Mouse (Mus musculus) right cerebral cortex, postnatal 14 days (tissue): ENCODE results near the gene Mid1.
"Not testable (repeated sequence)": the region's sequence is repeated elsewhere in the genome, so short reads cannot be mapped to it uniquely, and the experiment has no call there.

ENCODE experiments used
- DNase-seq: peaks from one replicate; pipeline ENCODE4 v3.0.0; 2022

Mid1 gene

DNA sequence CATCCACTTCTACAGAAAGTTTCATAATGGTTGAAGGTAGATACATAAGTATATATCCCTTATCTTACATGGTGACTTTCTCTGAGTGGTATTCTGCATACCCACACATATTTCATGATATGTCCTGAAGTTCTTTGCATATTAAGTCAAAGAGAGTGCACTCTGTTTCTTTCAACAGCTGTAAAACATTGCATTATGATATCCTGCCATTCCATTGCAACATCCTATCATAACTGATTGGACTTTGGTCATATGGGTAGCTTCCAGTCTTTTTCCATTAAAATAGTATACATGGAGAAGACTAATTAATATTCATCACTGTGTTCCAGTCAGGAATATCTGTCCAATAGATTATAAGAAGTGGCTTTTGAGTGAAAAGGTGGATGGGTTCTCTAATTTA lies 207.1 kb downstream of the Mid1 start:
- DNase-seq = no peak

DNA sequence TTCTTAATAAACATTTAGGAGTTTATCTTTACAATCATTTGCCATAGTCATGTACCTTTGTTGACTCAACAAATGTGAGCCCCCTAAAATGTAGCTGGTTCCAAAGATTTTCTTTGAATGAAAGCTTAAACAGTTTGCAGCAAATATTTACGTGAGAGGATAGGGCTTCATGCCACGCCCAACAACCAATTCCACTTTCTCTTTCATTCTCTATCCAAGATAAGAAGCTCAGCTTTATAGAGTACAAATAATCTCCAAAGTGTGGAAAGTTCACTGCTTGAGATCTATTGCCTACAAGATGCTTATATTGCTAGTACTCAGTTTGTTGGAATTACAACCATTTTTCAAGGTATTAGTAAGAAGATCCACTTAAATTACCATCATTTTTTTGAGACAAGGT lies 207.6 kb downstream of the Mid1 start:
- no peak for DNase-seq

DNA sequence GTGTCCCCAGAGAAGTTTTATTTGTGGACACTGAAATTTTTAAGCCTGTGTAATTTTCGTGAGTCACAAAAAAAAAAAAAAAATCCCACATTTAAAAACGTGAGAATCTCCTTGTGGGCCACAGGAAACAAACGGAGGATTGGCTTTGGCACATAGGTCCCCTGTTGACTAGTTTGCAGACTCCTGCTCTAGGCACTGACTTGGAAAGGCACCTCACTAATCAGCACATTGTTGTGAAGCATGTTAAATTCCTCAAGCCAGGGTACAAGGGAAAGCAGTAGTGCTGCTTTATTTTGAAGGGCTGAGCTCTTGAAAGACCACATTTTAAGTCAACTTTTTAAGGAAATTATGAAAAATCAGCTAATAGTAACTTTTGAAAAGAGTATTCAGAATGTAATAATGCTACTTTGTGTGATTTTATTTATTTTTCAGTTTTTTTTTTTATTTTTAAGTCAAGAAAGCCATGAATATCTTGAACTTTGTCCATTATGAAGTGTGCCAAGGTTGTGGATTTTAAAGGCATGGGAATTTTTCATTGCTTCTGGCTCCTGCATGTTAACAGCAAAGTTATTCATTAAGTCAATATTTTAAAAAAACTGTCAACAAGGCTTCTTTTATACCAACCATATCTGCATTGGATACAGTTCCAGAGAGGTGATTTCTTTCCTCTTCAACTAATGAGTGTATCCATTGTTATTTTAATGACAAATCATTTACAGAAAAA lies 214.4 kb downstream of the Mid1 start:
- no peak for DNase-seq

DNA sequence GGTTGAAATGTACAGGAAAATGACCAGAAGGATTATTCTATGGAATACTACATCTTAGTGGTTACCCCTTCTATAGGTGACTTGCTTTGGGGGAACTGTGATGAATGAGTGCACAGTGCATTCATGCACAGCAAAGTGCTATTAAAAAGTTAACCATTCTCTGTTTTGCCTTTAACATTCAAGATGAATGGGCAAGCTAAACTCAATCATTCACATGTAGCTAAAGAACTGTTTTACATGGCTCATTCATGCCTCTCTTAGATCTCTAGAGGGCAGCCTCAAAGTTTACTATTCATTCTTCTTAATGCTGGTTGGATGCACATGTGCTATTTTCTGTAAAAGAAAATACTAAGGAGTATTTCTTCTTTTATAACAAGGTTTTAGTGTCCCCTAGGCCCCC lies 217.9 kb downstream of the Mid1 start:
- no peak for DNase-seq

DNA sequence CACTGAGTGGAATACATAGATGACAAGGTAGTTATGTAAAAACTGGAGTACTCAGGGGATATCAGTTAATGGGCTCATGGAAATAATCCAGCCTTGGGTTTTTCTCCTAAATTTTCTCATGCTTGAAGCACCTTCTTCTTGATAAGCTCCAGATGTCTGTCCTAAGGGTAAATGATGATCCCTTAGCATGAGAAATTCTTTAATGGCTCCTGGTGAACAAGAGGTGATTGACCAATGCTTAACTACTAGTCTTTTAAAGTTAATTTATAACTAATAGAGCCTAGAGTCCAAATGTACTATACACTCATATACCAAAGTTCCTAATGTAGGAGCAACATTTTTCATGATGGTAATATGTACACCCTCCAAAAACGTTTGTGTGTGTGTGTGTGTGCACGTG lies 218.7 kb downstream of the Mid1 start:
- no peak for DNase-seq

DNA sequence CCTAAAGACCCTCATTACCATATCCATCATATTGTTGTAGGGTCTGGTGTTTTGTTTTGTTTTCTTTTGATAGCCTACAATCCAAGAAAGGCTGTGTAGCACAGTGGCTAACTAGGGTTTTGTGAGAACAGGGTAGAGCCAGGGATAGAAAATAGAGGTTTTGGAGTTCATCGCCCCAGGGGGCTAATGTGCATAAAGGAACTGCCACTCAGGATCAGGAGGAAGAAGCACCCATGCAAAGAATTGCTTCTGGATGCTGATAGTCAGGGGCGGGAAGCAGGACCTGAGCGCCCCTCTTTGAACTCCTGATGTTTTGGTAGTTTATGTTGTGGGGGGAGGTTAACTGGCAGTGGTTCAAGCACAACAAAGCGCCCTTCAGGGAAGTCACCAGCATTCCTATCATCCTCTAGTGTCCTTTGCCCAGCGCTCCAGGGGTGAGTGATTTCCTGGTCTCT lies 221.1 kb downstream of the Mid1 start:
- no peak for DNase-seq

DNA sequence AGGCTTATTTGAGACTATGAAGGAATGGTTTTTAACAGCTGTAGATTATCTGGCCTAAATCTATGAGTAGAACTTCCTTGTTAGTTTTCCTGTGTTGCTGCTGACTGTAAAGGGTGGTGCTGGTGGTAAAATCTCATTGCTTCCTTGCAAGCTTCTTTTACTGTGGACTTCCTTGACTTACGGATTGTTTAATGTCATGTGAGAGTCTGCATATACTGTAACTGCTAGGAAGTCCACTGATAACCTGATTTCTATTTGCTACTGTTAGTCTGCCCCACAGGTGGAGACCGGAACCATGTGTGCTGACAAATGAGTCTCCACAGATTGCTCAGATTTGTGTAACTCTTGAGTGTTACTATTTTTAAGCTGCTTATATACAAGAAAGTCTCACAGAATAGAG lies 224.9 kb downstream of the Mid1 start:
- no peak for DNase-seq

DNA sequence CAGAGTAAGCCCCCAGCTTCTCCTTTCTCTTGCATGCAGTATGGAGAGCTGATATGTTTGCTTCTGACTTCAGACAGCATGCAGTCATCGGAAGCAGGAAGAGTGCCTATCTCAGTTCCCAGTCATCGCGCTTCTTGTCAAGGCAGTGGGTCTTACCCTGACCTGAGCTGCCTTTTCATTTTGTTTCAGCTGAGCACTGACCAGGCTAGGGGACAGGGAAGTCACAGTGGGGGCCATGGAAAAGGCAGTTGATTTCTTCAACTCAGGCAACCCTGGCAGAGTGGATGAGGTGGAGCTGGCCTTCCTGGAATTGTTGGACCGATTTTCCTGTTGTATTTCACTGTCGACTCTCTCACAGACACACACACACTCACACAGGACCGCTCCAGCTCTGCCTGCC lies 230.7 kb downstream of the Mid1 start:
- no peak for DNase-seq

DNA sequence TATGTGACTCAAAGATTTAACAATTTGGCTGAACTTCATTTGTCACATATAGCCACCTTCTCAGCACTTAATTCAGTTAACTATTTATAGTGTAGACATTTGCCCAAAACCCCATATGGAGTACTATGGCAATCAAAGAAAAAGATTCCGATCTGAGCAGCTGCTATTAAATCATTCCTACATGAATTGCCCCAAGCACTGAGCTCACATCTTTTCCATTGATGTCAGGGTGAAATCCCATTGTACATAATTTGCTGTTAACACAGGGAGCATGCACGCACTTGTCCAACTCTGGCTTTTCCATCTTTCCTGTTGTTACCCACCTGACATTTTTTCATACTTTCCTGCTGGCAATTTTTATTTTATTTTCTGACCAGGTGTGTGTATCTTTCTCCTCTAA lies 237.5 kb downstream of the Mid1 start:
- no peak for DNase-seq

DNA sequence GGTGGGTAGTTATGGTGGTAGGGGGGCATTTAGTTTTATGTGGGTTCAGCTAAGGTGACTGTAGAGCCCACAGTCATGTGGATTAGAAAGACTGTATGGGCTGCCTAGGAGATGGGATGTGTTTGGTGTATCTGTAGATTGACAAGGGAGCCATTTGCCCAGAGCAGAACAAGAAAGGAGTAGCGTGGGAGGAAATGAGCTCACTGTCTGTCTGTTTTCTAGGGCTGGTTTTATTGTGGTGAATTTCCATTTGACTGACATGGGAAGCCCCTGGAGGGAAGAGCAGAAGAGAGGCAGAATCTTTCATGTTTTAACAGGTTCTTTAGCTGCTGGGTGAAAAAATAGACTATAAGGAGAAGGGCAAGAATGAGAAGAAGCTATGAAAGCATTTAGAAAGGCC lies 238.4 kb downstream of the Mid1 start:
- no peak for DNase-seq

DNA sequence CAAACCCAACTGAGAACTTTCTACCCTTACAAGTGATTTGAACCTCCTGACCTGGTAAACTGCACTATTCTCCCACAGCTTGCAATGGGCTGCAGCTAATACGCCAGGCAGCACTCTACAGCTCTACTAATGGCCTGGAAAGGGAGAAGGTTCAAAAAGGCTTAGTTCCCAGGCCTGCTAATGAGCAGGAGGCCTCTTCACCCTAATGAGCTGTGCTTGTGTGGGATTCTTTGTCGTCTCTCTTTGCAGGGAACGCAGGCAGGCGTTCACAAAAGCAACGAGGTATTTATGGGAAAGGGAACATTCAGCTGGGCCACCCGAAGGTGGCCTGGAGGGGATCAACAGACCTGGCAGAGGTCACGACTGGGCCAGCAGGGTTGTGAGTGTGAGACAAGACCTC lies 240.6 kb downstream of the Mid1 start:
- DNase-seq = no peak

DNA sequence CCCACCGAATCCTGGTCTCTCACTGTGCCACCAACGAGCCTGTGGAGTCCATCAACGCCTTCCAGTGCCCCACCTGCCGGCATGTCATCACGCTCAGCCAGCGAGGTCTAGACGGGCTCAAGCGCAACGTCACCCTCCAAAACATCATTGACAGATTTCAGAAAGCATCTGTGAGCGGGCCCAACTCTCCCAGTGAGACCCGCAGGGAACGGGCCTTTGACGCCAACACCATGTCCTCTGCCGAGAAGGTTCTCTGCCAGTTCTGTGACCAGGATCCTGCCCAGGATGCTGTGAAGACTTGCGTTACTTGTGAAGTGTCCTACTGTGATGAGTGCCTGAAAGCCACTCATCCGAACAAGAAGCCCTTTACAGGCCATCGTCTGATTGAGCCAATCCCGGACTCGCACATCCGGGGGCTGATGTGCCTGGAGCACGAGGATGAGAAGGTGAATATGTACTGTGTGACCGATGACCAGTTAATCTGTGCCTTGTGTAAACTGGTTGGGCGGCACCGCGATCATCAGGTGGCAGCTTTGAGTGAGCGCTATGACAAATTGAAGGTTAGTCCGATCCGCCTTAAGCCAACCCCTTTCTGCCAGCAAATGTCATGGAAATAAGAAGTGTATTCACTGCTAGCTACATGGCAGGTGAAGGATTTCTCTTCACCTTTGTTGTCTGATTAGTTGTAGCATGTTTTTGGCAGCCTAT lies 242.3 kb downstream of the Mid1 start:
- DNase-seq = no peak

DNA sequence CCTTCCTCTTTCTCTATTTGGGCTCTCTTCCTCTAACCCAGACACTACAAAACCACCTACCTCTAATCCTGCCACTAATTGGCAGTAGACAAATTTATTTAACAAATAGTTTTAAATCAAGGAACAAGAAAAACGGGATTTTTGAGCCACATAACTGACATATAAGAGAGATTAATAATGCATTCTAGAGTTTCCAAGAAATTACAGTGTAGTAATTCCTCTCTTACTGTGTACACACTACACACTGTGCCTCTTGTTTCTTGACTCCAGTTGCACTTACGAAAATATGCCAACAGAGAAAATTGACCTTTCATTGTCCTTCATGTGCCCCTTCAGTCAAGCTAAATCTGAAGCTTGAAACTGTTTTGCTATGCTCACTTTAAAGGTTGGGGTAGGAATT lies 245.9 kb downstream of the Mid1 start:
- no peak for DNase-seq

DNA sequence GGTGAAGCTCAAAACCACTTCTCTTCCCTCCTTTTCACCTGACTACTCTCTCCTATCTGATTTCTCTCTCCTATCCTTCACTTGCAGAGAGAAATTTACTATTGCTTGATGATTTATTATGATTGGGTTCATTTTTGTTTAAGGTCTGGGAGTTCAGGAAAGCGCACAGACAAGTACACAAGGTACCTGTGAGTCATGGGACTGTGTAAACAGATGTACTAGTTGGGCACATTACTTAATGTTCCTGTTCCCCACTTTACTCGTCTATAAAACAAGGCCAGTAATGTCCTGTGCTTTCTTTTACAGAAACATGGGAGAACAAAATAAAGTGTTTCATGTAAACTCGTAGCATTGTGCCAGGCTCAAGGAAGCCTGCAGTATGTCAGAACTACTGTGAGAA lies 248.2 kb downstream of the Mid1 start:
- no peak for DNase-seq

DNA sequence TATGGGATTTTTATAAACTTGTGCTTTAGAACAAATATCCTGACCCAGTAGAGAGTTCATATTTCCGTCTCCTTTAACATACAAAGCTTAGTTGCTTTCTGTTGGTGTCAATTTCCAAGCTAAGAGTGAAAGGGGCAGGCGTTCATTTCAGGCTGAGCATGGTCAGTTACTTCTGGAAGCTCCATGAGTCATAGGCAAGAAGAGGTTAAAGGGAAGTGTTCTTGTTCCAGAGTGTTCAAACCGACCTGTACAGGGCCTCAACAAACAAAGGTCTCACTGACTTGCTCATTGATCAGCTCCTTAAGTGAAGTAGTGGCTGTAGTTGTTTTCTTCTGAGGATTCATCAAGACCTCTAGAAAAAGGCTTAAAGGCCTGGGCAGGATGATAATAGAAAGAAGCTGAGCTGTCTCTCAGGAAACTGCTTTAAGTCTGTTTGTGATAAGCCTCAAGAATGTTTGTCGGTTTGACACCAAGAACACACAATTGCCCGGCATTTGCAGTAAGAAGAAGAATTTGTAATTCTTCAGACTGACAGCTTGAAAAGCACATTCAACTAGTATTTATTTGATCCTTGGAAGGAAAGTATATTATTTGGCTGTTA lies 252.2 kb downstream of the Mid1 start:
- no peak for DNase-seq

DNA sequence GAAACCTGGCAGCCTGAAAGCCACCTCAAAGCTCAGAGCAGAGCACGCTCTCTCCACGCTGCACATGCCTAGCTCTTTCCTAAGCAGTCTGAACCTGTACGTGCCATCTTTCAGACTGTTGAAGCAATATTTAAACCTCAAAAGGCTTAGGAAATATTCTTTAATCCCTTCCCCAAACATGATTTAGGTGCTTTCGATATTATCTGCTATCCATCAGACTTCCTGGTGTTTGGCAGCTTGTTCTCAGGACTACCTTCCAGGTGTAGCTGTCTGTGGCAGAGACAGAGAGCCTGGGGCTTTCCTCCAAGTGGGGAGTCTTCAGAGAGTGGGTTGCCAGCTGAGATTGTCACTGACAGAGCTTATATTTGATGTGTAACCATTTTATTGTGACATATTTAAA lies 255.5 kb downstream of the Mid1 start:
- no peak for DNase-seq

DNA sequence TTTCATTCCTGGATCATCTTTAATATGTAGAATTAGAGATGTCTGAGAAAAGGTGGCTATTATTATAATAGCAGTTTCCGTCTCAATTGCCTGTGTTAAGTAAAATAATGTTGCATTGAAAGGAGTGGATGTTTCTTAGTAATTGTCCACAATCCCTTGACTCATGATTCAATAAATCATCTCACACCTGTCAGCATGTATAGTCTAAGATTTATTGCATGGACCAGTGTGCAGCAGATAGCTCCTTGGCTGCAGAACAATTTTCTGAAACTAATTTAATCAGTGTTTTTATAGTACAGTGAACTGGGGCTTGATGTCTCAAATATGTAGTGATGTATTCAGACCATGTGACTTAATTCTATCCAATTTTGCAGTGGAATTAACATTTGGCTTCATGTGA lies 265.6 kb downstream of the Mid1 start:
- DNase-seq = no peak

DNA sequence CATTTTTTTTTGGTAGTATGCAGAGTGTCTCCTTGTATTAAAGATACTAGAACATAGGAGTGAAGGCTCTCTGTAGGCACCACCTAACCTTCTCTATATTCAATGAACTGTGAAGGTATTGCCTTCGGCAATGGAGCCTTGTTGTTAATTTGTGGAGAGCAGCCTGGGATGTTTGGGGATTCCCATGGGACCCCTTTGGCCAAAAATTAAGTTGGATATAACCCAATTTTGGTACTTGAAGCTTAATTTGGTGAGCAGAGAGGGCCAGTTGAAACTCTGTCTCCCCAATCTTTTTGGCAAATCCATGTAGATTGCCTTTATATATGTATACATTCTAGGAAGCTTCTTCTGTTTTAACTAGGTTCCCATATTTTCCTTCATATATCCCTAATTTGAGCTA lies 284.3 kb downstream of the Mid1 start:
- no peak for DNase-seq

DNA sequence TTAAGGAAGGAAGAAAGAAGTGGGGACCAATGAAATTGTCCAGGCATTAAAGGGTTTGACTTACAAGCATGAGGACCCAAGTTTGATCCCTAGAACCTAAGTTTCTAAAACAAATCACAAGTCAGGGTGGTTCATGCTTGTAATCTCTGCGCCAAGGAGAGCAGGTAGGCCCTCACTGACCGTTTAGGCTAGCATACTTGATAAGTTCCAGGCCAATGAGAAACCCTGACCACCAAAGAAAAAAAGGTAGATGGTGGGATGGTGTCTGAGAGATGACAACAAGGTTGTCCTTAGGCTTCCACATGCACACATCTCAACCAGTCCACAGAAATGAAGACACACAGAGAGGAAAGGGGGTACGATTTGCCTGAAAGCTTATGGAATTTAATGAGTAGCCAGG lies 284.8 kb downstream of the Mid1 start:
- DNase-seq = not testable (repeated sequence)

DNA sequence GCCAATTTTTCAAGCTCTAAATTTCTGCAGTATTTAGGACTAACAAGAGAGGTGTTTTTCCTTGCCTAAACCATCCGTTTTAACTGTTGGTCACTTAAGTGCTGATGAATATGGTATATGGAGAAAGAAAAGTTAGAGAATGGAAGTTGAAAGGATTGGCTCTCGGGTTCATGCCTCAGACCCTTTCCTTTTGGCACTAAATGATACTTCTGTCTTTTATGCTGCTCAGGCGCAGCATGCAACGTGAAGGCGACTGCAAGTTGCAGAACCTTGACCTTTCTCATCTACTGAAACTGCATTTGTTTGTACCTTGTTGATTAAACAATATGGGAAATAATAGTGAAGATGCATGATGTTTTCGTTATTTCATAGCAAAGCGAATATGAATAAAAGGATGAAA lies 285.5 kb downstream of the Mid1 start:
- not testable (repeated sequence) for DNase-seq

DNA sequence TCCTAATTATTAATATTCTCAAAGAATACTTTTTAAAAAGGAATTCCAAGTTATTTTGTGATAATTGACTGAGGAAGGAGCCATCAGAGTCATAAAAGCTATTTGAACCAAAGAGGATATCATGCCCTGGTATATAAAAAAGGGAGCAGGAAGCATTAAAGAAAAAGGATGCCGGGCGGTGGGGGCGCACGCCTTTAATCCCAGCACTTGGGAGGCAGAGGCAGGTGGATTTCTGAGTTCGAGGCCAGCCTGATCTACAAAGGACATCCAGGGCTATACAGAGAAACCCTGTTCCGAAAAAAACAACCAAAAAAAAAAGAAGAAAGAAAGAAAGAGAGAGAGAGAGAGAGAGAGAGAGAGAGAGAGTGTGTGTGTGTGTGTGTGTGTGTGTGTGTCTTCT lies 286.6 kb downstream of the Mid1 start:
- not testable (repeated sequence) for DNase-seq

DNA sequence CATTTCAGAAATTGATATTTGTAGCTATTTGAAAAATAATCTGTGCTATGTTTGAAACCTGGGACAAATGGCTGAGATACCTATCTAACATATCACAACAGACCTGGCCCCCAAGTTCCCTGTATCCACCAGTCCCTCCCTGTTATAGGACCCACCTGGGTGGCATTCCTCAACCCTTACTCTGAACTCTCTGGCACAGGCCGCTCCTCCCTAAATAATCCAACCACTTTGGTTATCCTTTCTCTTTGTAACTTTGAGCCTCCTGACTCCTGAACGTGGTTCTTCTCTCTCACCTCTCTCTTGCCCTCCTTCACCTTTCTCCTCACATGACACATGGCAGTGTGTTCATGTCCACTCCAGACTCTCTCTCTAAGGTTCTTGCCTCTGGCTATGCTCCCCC lies 287.1 kb downstream of the Mid1 start:
- DNase-seq = not testable (repeated sequence)

DNA sequence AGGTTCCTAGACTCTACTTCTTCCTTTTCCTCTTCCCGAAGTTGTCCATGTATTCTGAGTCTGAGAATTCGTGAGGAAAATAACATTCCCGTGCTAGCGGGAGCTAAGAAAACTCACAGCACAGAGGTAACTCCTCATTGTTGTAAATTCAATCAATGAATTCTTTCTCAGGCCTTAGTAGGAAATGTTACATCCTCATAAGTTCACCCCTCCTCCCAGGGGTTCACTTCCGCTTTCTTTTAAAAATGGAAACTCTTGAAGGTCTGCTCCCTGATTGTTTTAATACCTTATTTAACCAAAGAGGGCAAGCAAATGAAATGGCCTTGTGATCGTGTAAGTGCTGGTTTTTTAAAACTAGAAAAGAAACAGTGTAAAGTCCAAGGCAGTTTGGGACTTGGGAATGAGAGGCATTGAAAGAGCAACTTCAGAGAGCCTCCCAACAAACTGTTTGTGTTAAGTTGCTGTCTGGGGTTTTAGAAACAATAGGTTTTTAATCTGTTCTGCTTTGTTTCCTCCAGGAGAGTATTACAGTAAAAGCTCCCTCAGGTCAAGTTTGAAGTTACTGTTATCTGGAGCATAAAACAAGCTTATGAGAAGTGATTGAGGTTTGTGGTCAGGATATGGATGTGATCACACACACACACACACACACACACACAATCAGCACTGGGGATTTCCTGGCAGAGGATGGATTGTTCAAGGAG lies 287.9 kb downstream of the Mid1 start:
- DNase-seq = not testable (repeated sequence)

DNA sequence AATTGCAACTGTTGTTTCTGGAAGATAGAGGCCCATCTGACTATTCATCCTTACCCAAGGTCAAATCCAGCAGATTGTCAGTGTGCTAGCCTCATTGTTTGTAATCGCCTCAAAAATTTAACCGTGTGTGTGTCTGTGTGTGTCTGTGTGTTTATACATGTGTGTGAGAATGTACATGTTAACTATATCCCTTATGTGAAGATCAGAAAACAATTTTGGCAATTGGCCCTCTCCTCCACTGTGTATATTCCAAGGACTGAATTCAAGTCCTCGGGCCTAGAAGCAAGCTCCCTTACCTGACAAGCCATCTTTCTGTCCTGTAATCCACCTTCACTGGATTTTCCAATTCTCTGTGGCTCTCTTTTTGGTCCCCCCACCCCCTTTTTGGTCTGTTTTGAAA lies 288.8 kb downstream of the Mid1 start:
- not testable (repeated sequence) for DNase-seq
